Mouse (Mus musculus) erythroblast, embryonic 14.5 days (primary cell): ENCODE measurements around the gene Lrrc4c.

ENCODE experiments used
- GATA1 ChIP-seq: IDR thresholded peaks from 2 replicates; pipeline ENCODE4 v1.6.1; 2012; ENCODE audit warnings: low read length, inconsistent platforms, mixed read lengths
- TAL1 ChIP-seq: IDR thresholded peaks from 3 replicates; pipeline ENCODE4 v1.6.1; 2012; ENCODE audit warnings: low read length, inconsistent platforms, mixed read lengths

DNA sequence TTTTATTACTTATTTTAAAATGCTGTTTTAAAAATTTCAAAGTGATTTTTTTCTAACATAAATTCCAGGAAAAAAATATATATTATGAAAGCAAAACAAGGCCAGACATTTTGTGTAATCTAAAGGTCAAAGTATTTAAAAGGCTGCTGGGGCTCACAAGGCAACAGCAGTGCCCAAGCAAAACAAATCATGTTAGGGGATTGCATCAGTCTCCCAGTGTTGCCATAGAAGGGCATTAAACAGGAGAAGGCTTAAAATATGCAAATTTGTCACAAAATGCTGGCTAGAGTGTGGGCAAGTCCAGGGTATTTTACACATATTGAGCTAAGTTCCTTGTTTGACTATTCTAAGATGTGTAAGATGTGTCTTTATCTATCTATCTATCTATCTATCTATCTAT is 437.1 kb downstream of the Lrrc4c start:
- no peak for TF ChIP-seq GATA1
- no peak for TF ChIP-seq TAL1
